Mouse (Mus musculus): Measurements from ENCODE around the gene Syt16. TPM values are rescaled to one million over a fixed set of nuclear protein-coding genes. Genes with fewer than 3 reads are reported as not detected.

The Syt16 gene
- polyA plus RNA-seq, 1 experiment from 2014 or later, result 0.04 TPM

DNA sequence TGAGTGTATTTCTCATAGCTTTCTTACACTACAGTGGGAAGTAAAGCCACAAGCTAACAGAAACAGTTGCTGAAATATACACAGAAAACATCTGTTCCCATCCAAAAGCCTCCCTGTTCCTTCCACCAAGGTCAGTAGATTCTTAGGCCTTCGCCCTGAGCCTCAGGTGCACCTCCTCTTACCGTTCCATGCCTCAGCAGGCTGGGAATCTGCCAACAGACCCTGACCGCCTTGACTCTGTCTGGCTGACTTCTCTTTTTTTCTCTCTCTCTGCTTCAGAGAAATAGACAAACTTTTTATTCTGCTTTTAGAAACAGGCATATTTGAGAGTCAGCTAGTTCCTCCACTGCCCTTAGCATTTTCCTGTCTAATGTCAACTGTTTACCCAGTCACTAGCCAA lies 19.3 kb upstream of the Syt16 start:
- no peak for TF ChIP-seq EP300 (IDR thresholded peaks at IDR 0.05)
- TF ChIP-seq CTCF (IDR thresholded peaks at IDR 0.05), result no peak

DNA sequence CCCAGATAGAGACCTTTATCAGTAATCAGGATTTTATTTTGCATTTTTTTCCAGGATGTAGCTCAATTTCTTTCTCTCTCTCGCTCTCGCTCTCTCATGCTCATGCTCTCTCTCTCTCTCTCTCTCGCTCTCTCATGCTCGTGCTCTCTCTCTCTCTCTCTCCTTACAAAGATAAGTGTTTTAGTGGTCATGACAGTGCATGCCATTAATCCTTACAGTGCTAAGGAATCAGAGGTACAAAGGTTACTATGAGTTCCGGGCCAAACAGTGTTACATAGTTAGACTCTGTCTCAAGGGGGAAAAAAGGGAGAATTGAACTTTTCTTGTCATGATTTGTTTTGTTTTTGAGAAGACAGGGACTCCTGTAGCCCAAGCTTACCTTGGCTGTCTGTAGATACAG lies 17.8 kb upstream of the Syt16 start:
- ATAC-seq (no peak), DNase-seq (ENCODE audit: low spot score) (no peak)
- Histone ChIP-seq H3K4me2 (replicated peaks; ENCODE audit: low read depth, low read length) (no peak overlapping the region), H3K4me1 (ENCODE audit: insufficient read depth, low read depth, low read length) (no peaks in the 10 kb centered on the region), H3K9ac (replicated peaks; ENCODE audit: low read depth) (no peak overlapping the region), H3K27ac (ENCODE audit: low read length) (no peak overlapping the region), H3K36me3 (ENCODE audit: insufficient read depth, low read length) (peaks cover 29% of the 10 kb centered on the region), H3K9me3 (ENCODE audit: low read length) (no peaks in the 10 kb centered on the region), H3K4me3 (ENCODE audit: low read depth, low read length) (no peak overlapping the region), H3K27me3 (replicated peaks; ENCODE audit: insufficient read depth, low read length) (no peaks in the 10 kb centered on the region)
- TF ChIP-seq CTCF (IDR thresholded peaks at IDR 0.05), result no peak
- no peak for TF ChIP-seq EP300 (IDR thresholded peaks at IDR 0.05)
- 86% methylated on average over 5 of the region's 5 CpGs for WGBS

More for the DNA sequence above, 19.3 kb upstream of the Syt16 start:
- ATAC-seq (no peak), DNase-seq (ENCODE audit: low spot score) (no peak)
- WGBS, result 92% methylated on average over 3 of the region's 3 CpGs
- no peaks in the 10 kb centered on the region for H3K27me3 ChIP-seq (replicated peaks; ENCODE audit: insufficient read depth, low read length)
- H3K9ac ChIP-seq (replicated peaks; ENCODE audit: low read depth), result no peak overlapping the region
- H3K4me2 ChIP-seq (replicated peaks; ENCODE audit: low read depth, low read length), result no peak overlapping the region
- H3K9me3 ChIP-seq (ENCODE audit: low read length), result no peaks in the 10 kb centered on the region
- H3K4me3 ChIP-seq (ENCODE audit: low read depth, low read length), result no peak overlapping the region
- peaks cover 31% of the 10 kb centered on the region for H3K36me3 ChIP-seq (ENCODE audit: insufficient read depth, low read length)
- H3K27ac ChIP-seq (ENCODE audit: low read length), result no peak overlapping the region
- H3K4me1 ChIP-seq (ENCODE audit: insufficient read depth, low read depth, low read length), result no peaks in the 10 kb centered on the region

DNA sequence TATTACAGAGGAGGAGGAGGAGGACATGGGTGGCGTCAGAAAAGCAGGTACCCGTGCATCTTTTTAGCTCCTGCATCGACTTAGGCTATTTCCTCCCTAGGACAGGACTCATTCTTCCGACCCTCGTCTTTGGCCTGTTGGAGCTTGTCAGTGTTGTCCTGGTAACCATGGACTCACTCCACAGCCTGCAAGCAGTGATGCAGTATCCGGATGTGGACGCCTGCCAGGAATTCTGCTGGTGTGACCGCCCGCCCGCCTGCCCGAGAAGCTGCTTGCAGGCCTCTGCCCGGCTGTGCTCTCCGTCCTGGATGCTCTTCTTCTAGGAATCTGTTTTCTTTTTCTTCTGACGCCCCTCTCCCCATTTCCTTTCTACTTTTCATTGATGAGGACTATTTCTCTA lies 14.9 kb upstream of the Syt16 start:
- TF ChIP-seq EP300 (IDR thresholded peaks at IDR 0.05) (no peak), CTCF (IDR thresholded peaks at IDR 0.05) (no peak)
- H3K4me3 ChIP-seq (ENCODE audit: low read depth, low read length), result no peak overlapping the region
- no peaks in the 10 kb centered on the region for H3K4me1 ChIP-seq (ENCODE audit: insufficient read depth, low read depth, low read length)
- H3K9me3 ChIP-seq (ENCODE audit: low read length), result no peaks in the 10 kb centered on the region
- DNase-seq (ENCODE audit: low spot score) (peak; percentile 73), ATAC-seq (peak; percentile 85)
- H3K9ac ChIP-seq (replicated peaks; ENCODE audit: low read depth), result no peak overlapping the region
- H3K36me3 ChIP-seq (ENCODE audit: insufficient read depth, low read length), result peaks cover 23% of the 10 kb centered on the region
- no peak overlapping the region for H3K27ac ChIP-seq (ENCODE audit: low read length)
- H3K27me3 ChIP-seq (replicated peaks; ENCODE audit: insufficient read depth, low read length), result no peaks in the 10 kb centered on the region
- WGBS, result 30% methylated on average over 14 of the region's 14 CpGs
- H3K4me2 ChIP-seq (replicated peaks; ENCODE audit: low read depth, low read length), result no peak overlapping the region

- Histone ChIP-seq H3K27me3 (replicated peaks; ENCODE audit: insufficient read depth, low read length) (no peaks in the 10 kb centered on the region), H3K9ac (replicated peaks; ENCODE audit: low read depth) (no peak overlapping the region), H3K9me3 (ENCODE audit: low read length) (no peaks in the 10 kb centered on the region), H3K4me2 (replicated peaks; ENCODE audit: low read depth, low read length) (no peak overlapping the region), H3K4me3 (ENCODE audit: low read depth, low read length) (no peak overlapping the region), H3K4me1 (ENCODE audit: insufficient read depth, low read depth, low read length) (no peaks in the 10 kb centered on the region), H3K36me3 (ENCODE audit: insufficient read depth, low read length) (peaks cover 10% of the 10 kb centered on the region), H3K27ac (ENCODE audit: low read length) (no peak overlapping the region)
- no peak for DNase-seq (ENCODE audit: low spot score)
- WGBS, result 84% methylated on average over 7 of the region's 7 CpGs
- TF ChIP-seq EP300 (IDR thresholded peaks at IDR 0.05) (no peak), CTCF (IDR thresholded peaks at IDR 0.05) (no peak)
- no peak for ATAC-seq
Observed at GRCm38 (mm10) chr12:73986299-73986698, 11.2 kb upstream of the Syt16 start.

- ATAC-seq, result no peak
- 81% methylated on average over 4 of the region's 4 CpGs for whole genome bisulfite sequencing
- H3K27me3 ChIP-seq (replicated peaks; ENCODE audit: insufficient read depth, low read length), result no peaks in the 10 kb centered on the region
Observed at GRCm38 (mm10) chr12:73988393-73989008, 9.0 kb upstream of the Syt16 start.

GRCm38 (mm10) chr12:73989594-73989993 lies 7.9 kb upstream of the Syt16 start:
- Histone ChIP-seq H3K36me3 (ENCODE audit: insufficient read depth, low read length) (peaks cover under 1% of the 10 kb centered on the region; the same call in 1 of the 2 replicates), H3K27me3 (replicated peaks; ENCODE audit: insufficient read depth, low read length) (no peaks in the 10 kb centered on the region), H3K27ac (ENCODE audit: low read length) (no peak overlapping the region), H3K4me1 (ENCODE audit: insufficient read depth, low read depth, low read length) (no peaks in the 10 kb centered on the region), H3K9ac (replicated peaks; ENCODE audit: low read depth) (no peak overlapping the region), H3K4me2 (replicated peaks; ENCODE audit: low read depth, low read length) (no peak overlapping the region), H3K9me3 (ENCODE audit: low read length) (no peaks in the 10 kb centered on the region), H3K4me3 (ENCODE audit: low read depth, low read length) (no peak overlapping the region)
- peak; percentile 73 for TF ChIP-seq CTCF (IDR thresholded peaks at IDR 0.05)
- no peak for TF ChIP-seq EP300 (IDR thresholded peaks at IDR 0.05)
- DNase-seq (ENCODE audit: low spot score), result peak; percentile 28
- ATAC-seq, result no peak

More at GRCm38 (mm10) chr12:73988393-73989008, 9.0 kb upstream of the Syt16 start:
- Histone ChIP-seq H3K4me2 (replicated peaks; ENCODE audit: low read depth, low read length) (no peak overlapping the region), H3K4me3 (ENCODE audit: low read depth, low read length) (no peak overlapping the region), H3K27ac (ENCODE audit: low read length) (no peak overlapping the region), H3K36me3 (ENCODE audit: insufficient read depth, low read length) (peaks cover 5% of the 10 kb centered on the region; the same call in 1 of the 2 replicates), H3K9me3 (ENCODE audit: low read length) (no peaks in the 10 kb centered on the region), H3K9ac (replicated peaks; ENCODE audit: low read depth) (no peak overlapping the region), H3K4me1 (ENCODE audit: insufficient read depth, low read depth, low read length) (no peaks in the 10 kb centered on the region)
- DNase-seq (ENCODE audit: low spot score), result no peak
- TF ChIP-seq EP300 (IDR thresholded peaks at IDR 0.05), result no peak
- no peak for TF ChIP-seq CTCF (IDR thresholded peaks at IDR 0.05)

Data from lung, postnatal 0 days (tissue).